Mouse (Mus musculus): Measurements from ENCODE around the gene Lrrc75b.

DNA sequence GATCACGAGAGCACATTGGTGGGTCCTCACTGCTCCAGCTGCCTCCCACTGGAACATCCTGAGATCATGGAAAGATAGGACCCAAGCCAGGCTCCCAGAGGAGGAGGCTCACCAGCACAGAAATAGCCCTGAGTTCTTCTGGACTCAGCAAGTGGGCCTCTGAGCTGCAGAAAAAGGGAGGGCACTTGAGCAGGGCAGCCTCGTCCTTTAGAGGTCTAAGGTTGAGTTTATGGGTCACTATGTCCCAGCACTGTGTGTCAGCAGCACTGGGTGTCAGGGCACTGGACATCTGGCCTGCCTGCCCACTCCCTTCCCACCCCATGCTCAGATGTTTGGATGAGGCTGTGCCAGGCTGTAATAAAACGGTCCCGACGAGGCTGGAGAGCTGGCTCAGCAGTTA lies 28.2 kb upstream of the Lrrc75b start:
- no peak for TF ChIP-seq TAL1 (IDR thresholded peaks at IDR 0.05; ENCODE audit: low read length)
- no peak for TF ChIP-seq GATA1 (IDR thresholded peaks at IDR 0.05; ENCODE audit: low read length)

Data from erythroblast, embryonic 14.5 days (primary cell).